Mouse (Mus musculus) E14TG2a.4 (cell line): ENCODE measurements at regions not wholly inside any gene's neighbourhood (a gene's known extent, or its start where the extent isn't known, plus 50 kb on each side); places are given as distances from the start of the nearest gene placed in this dataset.

Experiments
- CTCF ChIP-seq: conservative IDR thresholded peaks from 2 replicates; pipeline ENCODE4 v1.5.1; 2014; ENCODE audit warnings: low read length
- NANOG ChIP-seq: IDR thresholded peaks from 2 replicates; pipeline ENCODE4 v1.6.1; 2014; ENCODE audit warnings: borderline replicate concordance, low read length, mixed read lengths
- POU5F1 ChIP-seq: IDR thresholded peaks from 2 replicates; pipeline ENCODE4 v1.6.1; 2014; ENCODE audit warnings: low read length, borderline replicate concordance

- TF ChIP-seq CTCF (no peak), POU5F1 (no peak), NANOG (no peak)
Observed at GRCm38 (mm10) chr17:60830498-60830897, 1817.3 kb upstream of the Nudt12 start.
